ENCODE assay signal across 8 mouse cellular contexts in the genomic region with DNA sequence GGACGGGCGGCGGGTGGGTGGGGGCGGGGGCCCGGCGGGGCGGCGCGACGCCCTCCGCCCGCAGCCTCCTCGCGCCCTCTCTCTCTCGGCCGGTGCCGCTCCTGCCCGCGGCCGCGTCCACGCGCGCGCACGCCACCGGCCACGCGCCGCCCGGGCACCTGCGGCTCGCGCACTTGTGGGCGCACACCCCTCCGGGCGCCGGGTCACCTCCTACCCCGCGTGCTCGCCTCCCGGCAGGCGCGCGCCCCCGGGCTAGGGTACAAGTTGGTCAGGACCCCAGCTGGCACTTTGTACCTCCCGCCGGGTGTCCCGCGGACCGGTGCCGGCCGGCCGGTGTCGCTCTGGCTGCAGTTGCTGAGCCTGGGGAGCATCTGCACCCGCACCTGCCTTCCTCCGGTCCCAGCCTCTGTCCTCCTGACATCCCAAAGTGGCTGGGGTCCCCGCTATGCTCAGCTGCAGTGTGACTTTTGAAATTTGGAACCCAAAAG. TPM values are rescaled to one million over a fixed set of nuclear protein-coding genes. Genes with fewer than 3 reads are reported as not detected.
A peak's percentile ranks its signal among the peaks of the same experiment; 100 is the strongest.
DNase-seq lines count a peak whose midpoint lies in the region; ATAC-seq and TF ChIP-seq lines count a peak whose summit lies in the region.

No protein-coding gene starts in this region.

- under 1% methylated on average over 45 of the region's 58 CpGs for WGBS in embryonic facial prominence, embryonic 12.5 days
- under 1% methylated on average over 56 of the region's 58 CpGs for WGBS in heart, embryonic 12.5 days
- under 1% methylated on average over 40 of the region's 58 CpGs for WGBS in kidney, embryonic 15.5 days
- WGBS in thymus, adult 2 months: under 1% methylated on average over 58 of the region's 58 CpGs

- no peak for TF ChIP-seq POLR2A in myocyte (IDR thresholded peaks at IDR 0.05; ENCODE audit: insufficient read length, low read depth)
- TF ChIP-seq POLR2A in thymus, adult 2 months (IDR thresholded peaks at IDR 0.05; ENCODE audit: control insufficient read depth, extremely low read depth, insufficient read depth, low read length, poor library complexity): no peak

- no peaks in the 10 kb centered on the region for H3K79me2 ChIP-seq in myocyte (ENCODE audit: control insufficient read depth, insufficient read depth)

- 0 out of 2 replicates have a peak, but pooled peaks cover 4% of the 10 kb centered on the region for H3K4me1 ChIP-seq in embryonic facial prominence, embryonic 12.5 days
- no peaks in the 10 kb centered on the region for H3K4me1 ChIP-seq in heart, embryonic 12.5 days (replicated peaks)
- peaks cover 8% of the 10 kb centered on the region for H3K4me1 ChIP-seq in kidney, embryonic 15.5 days
- H3K4me1 ChIP-seq in thymus, adult 2 months (replicated peaks; ENCODE audit: control insufficient read depth, insufficient read depth, low read length): peaks cover 6% of the 10 kb centered on the region

- H3K27ac ChIP-seq in embryonic facial prominence, embryonic 12.5 days: 0 out of 2 replicates have a peak overlapping the region, but pooled peaks have one; percentile 11
- H3K27ac ChIP-seq in heart, embryonic 12.5 days (ENCODE audit: poor library complexity, severe bottlenecking): peak overlapping the region; percentile 54; the same call in 1 of the 2 replicates
- no peak overlapping the region for H3K27ac ChIP-seq in kidney, embryonic 15.5 days
- no peak overlapping the region for H3K27ac ChIP-seq in thymus, adult 2 months (ENCODE audit: control insufficient read depth, insufficient read depth, low read length)

- no peaks in the 10 kb centered on the region for H3K36me3 ChIP-seq in embryonic facial prominence, embryonic 12.5 days
- H3K36me3 ChIP-seq in heart, embryonic 12.5 days: no peaks in the 10 kb centered on the region
- no peaks in the 10 kb centered on the region for H3K36me3 ChIP-seq in kidney, embryonic 15.5 days
- no peaks in the 10 kb centered on the region for H3K36me3 ChIP-seq in myocyte (ENCODE audit: control insufficient read depth, insufficient read depth)
- H3K36me3 ChIP-seq in thymus, adult 2 months (ENCODE audit: control insufficient read depth, insufficient read depth, low read length): no peaks in the 10 kb centered on the region

- H3K4me3 ChIP-seq in embryonic facial prominence, embryonic 12.5 days: peak overlapping the region; percentile 84
- H3K4me3 ChIP-seq in heart, embryonic 12.5 days: peak overlapping the region; percentile 71
- peak overlapping the region; percentile 88 for H3K4me3 ChIP-seq in kidney, embryonic 15.5 days (replicated peaks)
- H3K4me3 ChIP-seq in myocyte: no peak overlapping the region
- H3K4me3 ChIP-seq in thymus, adult 2 months (ENCODE audit: control insufficient read depth, insufficient read depth, low read length): peak overlapping the region; percentile 54

- peak; percentile 3 to 28 for DNase-seq in urinary bladder, adult 18-20 months (ENCODE audit: low spot score in 2 of 2)
- no peak for DNase-seq in urinary bladder, postnatal 10 days (ENCODE audit: low spot score)
- peak; percentile 35 for DNase-seq in liver
- peak; percentile 25 for DNase-seq in thymus, adult 2 months

- no peak for TF ChIP-seq CTCF in thymus, adult 2 months (IDR thresholded peaks at IDR 0.05; ENCODE audit: borderline replicate concordance, control insufficient read depth, extremely low read depth, insufficient read depth, low read length, poor library complexity)

- no peaks in the 10 kb centered on the region for H3K27me3 ChIP-seq in embryonic facial prominence, embryonic 12.5 days
- no peaks in the 10 kb centered on the region for H3K27me3 ChIP-seq in heart, embryonic 12.5 days (replicated peaks)
- H3K27me3 ChIP-seq in kidney, embryonic 15.5 days: 0 out of 2 replicates have a peak, but pooled peaks cover 10% of the 10 kb centered on the region
- H3K27me3 ChIP-seq in myocyte (ENCODE audit: control insufficient read depth, insufficient read depth, insufficient read length): peaks cover 7% of the 10 kb centered on the region
- H3K27me3 ChIP-seq in thymus, adult 2 months (ENCODE audit: control insufficient read depth, insufficient read depth, low read length): peaks cover 7% of the 10 kb centered on the region; the same call in 1 of the 2 replicates

- peak; percentile 59 for ATAC-seq in embryonic facial prominence, embryonic 12.5 days (ENCODE audit: insufficient number of reproducible peaks, insufficient read depth, low FRiP score, low TSS enrichment)
- ATAC-seq in heart, embryonic 12.5 days (ENCODE audit: insufficient number of reproducible peaks, low FRiP score): peak; percentile 73
- peak; percentile 71 for ATAC-seq in kidney, embryonic 15.5 days (replicated peaks; ENCODE audit: low FRiP score)

- no peaks in the 10 kb centered on the region for H3K9me3 ChIP-seq in embryonic facial prominence, embryonic 12.5 days
- H3K9me3 ChIP-seq in heart, embryonic 12.5 days (replicated peaks): no peaks in the 10 kb centered on the region
- no peaks in the 10 kb centered on the region for H3K9me3 ChIP-seq in kidney, embryonic 15.5 days (replicated peaks)

- peak overlapping the region; percentile 94 for H3K4me2 ChIP-seq in embryonic facial prominence, embryonic 12.5 days (replicated peaks)
- peak overlapping the region; percentile 80 for H3K4me2 ChIP-seq in heart, embryonic 12.5 days
- peak overlapping the region; percentile 90 for H3K4me2 ChIP-seq in kidney, embryonic 15.5 days
- peak overlapping the region; percentile 35 for H3K4me2 ChIP-seq in myocyte (ENCODE audit: low read depth)

- H3K9ac ChIP-seq in embryonic facial prominence, embryonic 12.5 days: peak overlapping the region; percentile 72
- H3K9ac ChIP-seq in heart, embryonic 12.5 days: peak overlapping the region; percentile 80
- H3K9ac ChIP-seq in kidney, embryonic 15.5 days: peak overlapping the region; percentile 66

- peak overlapping the region; percentile 40 for H3ac ChIP-seq in myocyte (ENCODE audit: control insufficient read depth, insufficient read length)

TF ChIP-seq in myocyte, 11 proteins besides CTCF, POLR2A, EP300 and RAD21:
- TF ChIP-seq USF1 (IDR thresholded peaks at IDR 0.05; ENCODE audit: low read depth) (no peak), MYOG (IDR thresholded peaks at IDR 0.05; ENCODE audit: control insufficient read depth in 1 of 3, insufficient read depth in 1 of 3, insufficient read length in 2 of 3, low read depth in 2 of 3) (no peak), REST (IDR thresholded peaks at IDR 0.05; ENCODE audit: insufficient read depth, insufficient read length) (no peak), TCF12 (IDR thresholded peaks at IDR 0.05; ENCODE audit: insufficient read depth, poor library complexity, severe bottlenecking) (no peak), MAX (IDR thresholded peaks at IDR 0.05; ENCODE audit: low read depth) (no peak), E2F4 (IDR thresholded peaks at IDR 0.05; ENCODE audit: insufficient read depth) (no peak), SRF (IDR thresholded peaks at IDR 0.05; ENCODE audit: control insufficient read depth, insufficient read length, low read depth) (no peak), CEBPB (IDR thresholded peaks at IDR 0.05; ENCODE audit: insufficient read depth, poor library complexity, severe bottlenecking) (no peak), TCF3 (IDR thresholded peaks at IDR 0.05; ENCODE audit: insufficient read length, low read depth) (no peak), MYOD1 (IDR thresholded peaks at IDR 0.05; ENCODE audit: control insufficient read depth in 1 of 3, insufficient read length in 2 of 3, low read depth in 2 of 3) (no peak), POLR2AphosphoS2 (IDR thresholded peaks at IDR 0.05; ENCODE audit: insufficient read length, low read depth) (no peak)
TF ChIP-seq in myocyte: peak in this region for 0.

RNA-seq across cellular contexts. Expression of gene Macrod2, which starts 0.7 kb away (rescaled TPM):
- polyA plus RNA-seq in embryonic facial prominence, embryonic 12.5 days (2016; fragmentation: Nextera tagmentation; extraction: Ambion mirVana): 38.7 and 39.6 TPM in 2 replicates
- polyA plus RNA-seq in heart, embryonic 12.5 days (2016; fragmentation: Nextera tagmentation; extraction: Ambion mirVana): 22.7 and 24.9 TPM in 2 replicates
- polyA plus RNA-seq in kidney, embryonic 15.5 days (2015; fragmentation: Nextera tagmentation; extraction: Ambion mirVana): 31.7 and 34.8 TPM in 2 replicates
- polyA plus RNA-seq in myocyte (2012; fragmentation: generic; extraction: Trizol): 0.96 TPM
- 2.3 and 4.3 TPM in 2 replicates for polyA plus RNA-seq in thymus, adult 2 months (2012; rRNA removed)

RNA-seq across cellular contexts. Expression of gene Sel1l2, which starts 6.3 kb away (rescaled TPM):
- polyA plus RNA-seq in embryonic facial prominence, embryonic 12.5 days (2016; fragmentation: Nextera tagmentation; extraction: Ambion mirVana): not detected in 2 replicates
- not detected in 2 replicates for polyA plus RNA-seq in heart, embryonic 12.5 days (2016; fragmentation: Nextera tagmentation; extraction: Ambion mirVana)
- polyA plus RNA-seq in kidney, embryonic 15.5 days (2015; fragmentation: Nextera tagmentation; extraction: Ambion mirVana): not detected in 2 replicates
- polyA plus RNA-seq in myocyte (2012; fragmentation: generic; extraction: Trizol): not detected
- polyA plus RNA-seq in thymus, adult 2 months (2012; rRNA removed): 0.05 TPM in 1 of 2 replicates, not detected in the other

Comparison
In these comparisons a context has a peak if more than half of its experiments do, and no peak if none do; other contexts are left out.
1. H3K27ac ChIP-seq: peak in embryonic facial prominence, embryonic 12.5 days (single experiment) and heart, embryonic 12.5 days (single experiment); none in kidney, embryonic 15.5 days (single experiment) and thymus, adult 2 months (single experiment).
2. H3K4me2 ChIP-seq: peak in every context shown above with its lines; median percentile 94 in embryonic facial prominence, embryonic 12.5 days; 90 in kidney, embryonic 15.5 days; 80 in heart, embryonic 12.5 days; 35 in myocyte.
3. Peak in every context shown above with its lines, with median percentiles within 50 percentile points of each other: ATAC-seq and H3K9ac ChIP-seq.